Mouse (Mus musculus) heart, adult 11 months (tissue): ENCODE results near the gene Dicer1.

Experiments
- DNase-seq: peaks from one replicate; pipeline ENCODE4 v3.0.0; 2022

Gene Dicer1

GRCm38 (mm10) chr12:104751814-104752765, at the start of gene Dicer1:
Gene Dicer1 (minus strand): TSS chr12:104751952.
- DNase-seq: peak; percentile 100

- DNase-seq: no peak
These were observed 47.6 kb upstream of the Dicer1 start for GRCm38 (mm10) chr12:104799365-104799764.

GRCm38 (mm10) chr12:104797905-104798304, 46.2 kb upstream of the Dicer1 start:
- DNase-seq: no peak

GRCm38 (mm10) chr12:104796635-104797378, 45.1 kb upstream of the Dicer1 start:
- no peak for DNase-seq

GRCm38 (mm10) chr12:104794957-104795356, 43.2 kb upstream of the Dicer1 start:
- no peak for DNase-seq

- no peak for DNase-seq
These were observed 41.7 kb upstream of the Dicer1 start for GRCm38 (mm10) chr12:104793486-104793885.

- DNase-seq: no peak
These were observed 25.9 kb upstream of the Dicer1 start for GRCm38 (mm10) chr12:104777603-104778002.

GRCm38 (mm10) chr12:104771941-104772340, 20.2 kb upstream of the Dicer1 start:
- no peak for DNase-seq

GRCm38 (mm10) chr12:104769201-104769785, 17.5 kb upstream of the Dicer1 start:
- DNase-seq: no peak

GRCm38 (mm10) chr12:104767183-104767582, 15.4 kb upstream of the Dicer1 start:
- no peak for DNase-seq

GRCm38 (mm10) chr12:104765761-104766160, 14.0 kb upstream of the Dicer1 start:
- DNase-seq: peak; percentile 98

- peak; percentile 95 for DNase-seq
These were observed 13.4 kb upstream of the Dicer1 start for GRCm38 (mm10) chr12:104765116-104765515.

GRCm38 (mm10) chr12:104763918-104764317, 12.2 kb upstream of the Dicer1 start:
- no peak for DNase-seq

- no peak for DNase-seq
These were observed 9.7 kb upstream of the Dicer1 start for GRCm38 (mm10) chr12:104761411-104761810.

- DNase-seq: no peak
These were observed 6.3 kb upstream of the Dicer1 start for GRCm38 (mm10) chr12:104758066-104758465.

GRCm38 (mm10) chr12:104753686-104754085, 1.9 kb upstream of the Dicer1 start:
- DNase-seq: no peak

GRCm38 (mm10) chr12:104751331-104751813, 380 bp downstream of the Dicer1 start:
- peak; percentile 96 for DNase-seq

GRCm38 (mm10) chr12:104748946-104749345, 2.8 kb downstream of the Dicer1 start:
- peak; percentile 79 for DNase-seq

- DNase-seq: peak; percentile 75
These were observed 4.5 kb downstream of the Dicer1 start for GRCm38 (mm10) chr12:104747252-104747651.

- no peak for DNase-seq
These were observed 5.2 kb downstream of the Dicer1 start for GRCm38 (mm10) chr12:104746601-104747000.

GRCm38 (mm10) chr12:104743687-104744086, 8.1 kb downstream of the Dicer1 start:
- peak; percentile 62 for DNase-seq

- DNase-seq: peak; percentile 91
These were observed 9.5 kb downstream of the Dicer1 start for GRCm38 (mm10) chr12:104742247-104742646.
